Mouse (Mus musculus): ENCODE results near the gene Dcst1.

The Dcst1 gene

GRCm38 (mm10) chr3:89332013-89332412 lies 33.0 kb downstream of the Dcst1 start:
- DNase-seq (ENCODE audit: extremely low spot score), result peak; percentile 22

- no peak for DNase-seq (ENCODE audit: extremely low spot score)
These were observed 33.5 kb downstream of the Dcst1 start for GRCm38 (mm10) chr3:89331561-89331960.

GRCm38 (mm10) chr3:89330948-89331347 lies 34.1 kb downstream of the Dcst1 start:
- peak; percentile 36 for DNase-seq (ENCODE audit: extremely low spot score)

- no peak for DNase-seq (ENCODE audit: extremely low spot score)
These were observed 34.7 kb downstream of the Dcst1 start for GRCm38 (mm10) chr3:89330346-89330745.

- DNase-seq (ENCODE audit: extremely low spot score), result peak; percentile 28
These were observed 36.4 kb downstream of the Dcst1 start for GRCm38 (mm10) chr3:89328623-89329022.

GRCm38 (mm10) chr3:89327371-89327870 lies 37.6 kb downstream of the Dcst1 start:
- no peak for DNase-seq (ENCODE audit: extremely low spot score)

- no peak for DNase-seq (ENCODE audit: extremely low spot score)
These were observed 39.2 kb downstream of the Dcst1 start for GRCm38 (mm10) chr3:89325882-89326281.

GRCm38 (mm10) chr3:89322514-89323165 lies 42.4 kb downstream of the Dcst1 start, which contains the start of gene Efna3:
Gene Efna3, minus strand, starts transcription at chr3:89322965.
- DNase-seq (ENCODE audit: extremely low spot score), result peak; percentile 85

GRCm38 (mm10) chr3:89322131-89322500 lies 42.9 kb downstream of the Dcst1 start:
- no peak for DNase-seq (ENCODE audit: extremely low spot score)

- peak; percentile 46 for DNase-seq (ENCODE audit: extremely low spot score)
These were observed 43.6 kb downstream of the Dcst1 start for GRCm38 (mm10) chr3:89321183-89322130.

- peak; percentile 82 for DNase-seq (ENCODE audit: extremely low spot score)
These were observed 44.4 kb downstream of the Dcst1 start for GRCm38 (mm10) chr3:89320581-89321182.

GRCm38 (mm10) chr3:89319591-89320350 lies 45.3 kb downstream of the Dcst1 start:
- DNase-seq (ENCODE audit: extremely low spot score), result peak; percentile 59

- peak; percentile 36 for DNase-seq (ENCODE audit: extremely low spot score)
These were observed 46.0 kb downstream of the Dcst1 start for GRCm38 (mm10) chr3:89318971-89319590.

GRCm38 (mm10) chr3:89318316-89318715 lies 46.7 kb downstream of the Dcst1 start:
- DNase-seq (ENCODE audit: extremely low spot score), result no peak

- no peak for DNase-seq (ENCODE audit: extremely low spot score)
These were observed 47.8 kb downstream of the Dcst1 start for GRCm38 (mm10) chr3:89317246-89317645.

- DNase-seq (ENCODE audit: extremely low spot score), result peak; percentile 87
These were observed 48.2 kb downstream of the Dcst1 start for GRCm38 (mm10) chr3:89316833-89317232.

- peak; percentile 25 for DNase-seq (ENCODE audit: extremely low spot score)
These were observed 48.9 kb downstream of the Dcst1 start for GRCm38 (mm10) chr3:89315930-89316831.

GRCm38 (mm10) chr3:89315195-89315929 lies 49.7 kb downstream of the Dcst1 start:
- peak; percentile 91 for DNase-seq (ENCODE audit: extremely low spot score)

GRCm38 (mm10) chr3:89314791-89315190 lies 50.3 kb downstream of the Dcst1 start:
- DNase-seq (ENCODE audit: extremely low spot score), result peak; percentile 17

All from embryo, embryonic 9.5 days (tissue).